Mouse (Mus musculus) adrenal gland (tissue): ENCODE data around the gene Tgm1.

Source experiments
- intact Hi-C: fragments of 180-260 bp; cut with DNase I; formaldehyde crosslinking; loops from one replicate; pipeline ENCODE4 v1.15.1; 2025

Gene Tgm1

DNA sequence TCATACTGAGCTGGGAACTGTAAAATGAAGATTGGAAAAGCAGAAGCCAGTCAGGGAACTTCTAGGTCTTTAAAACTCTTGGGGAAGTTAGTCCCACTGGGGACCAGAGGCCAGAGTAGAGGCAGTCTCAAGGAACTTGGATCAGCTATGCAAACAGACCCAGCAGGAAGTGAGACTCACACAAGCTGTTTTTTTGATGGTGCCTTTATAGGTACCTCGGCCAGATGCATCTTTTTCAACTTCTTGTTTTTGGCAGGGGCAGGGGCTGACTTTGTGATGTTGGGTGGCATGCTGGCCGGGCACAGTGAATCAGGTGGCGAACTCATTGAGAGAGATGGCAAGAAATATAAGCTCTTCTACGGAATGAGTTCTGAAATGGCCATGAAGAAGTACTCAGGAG is 36.1 kb downstream of the Tgm1 start:
- intact Hi-C loops = no loop called here

GRCm38 (mm10) chr14:55672741-55673060 is 41.0 kb downstream of the Tgm1 start:
- intact Hi-C loops = loop anchor here (5.0 kb wide), 1 partner anchor 35 kb away; the partner anchor contains the start of genes Gm49378 and Ipo4

DNA sequence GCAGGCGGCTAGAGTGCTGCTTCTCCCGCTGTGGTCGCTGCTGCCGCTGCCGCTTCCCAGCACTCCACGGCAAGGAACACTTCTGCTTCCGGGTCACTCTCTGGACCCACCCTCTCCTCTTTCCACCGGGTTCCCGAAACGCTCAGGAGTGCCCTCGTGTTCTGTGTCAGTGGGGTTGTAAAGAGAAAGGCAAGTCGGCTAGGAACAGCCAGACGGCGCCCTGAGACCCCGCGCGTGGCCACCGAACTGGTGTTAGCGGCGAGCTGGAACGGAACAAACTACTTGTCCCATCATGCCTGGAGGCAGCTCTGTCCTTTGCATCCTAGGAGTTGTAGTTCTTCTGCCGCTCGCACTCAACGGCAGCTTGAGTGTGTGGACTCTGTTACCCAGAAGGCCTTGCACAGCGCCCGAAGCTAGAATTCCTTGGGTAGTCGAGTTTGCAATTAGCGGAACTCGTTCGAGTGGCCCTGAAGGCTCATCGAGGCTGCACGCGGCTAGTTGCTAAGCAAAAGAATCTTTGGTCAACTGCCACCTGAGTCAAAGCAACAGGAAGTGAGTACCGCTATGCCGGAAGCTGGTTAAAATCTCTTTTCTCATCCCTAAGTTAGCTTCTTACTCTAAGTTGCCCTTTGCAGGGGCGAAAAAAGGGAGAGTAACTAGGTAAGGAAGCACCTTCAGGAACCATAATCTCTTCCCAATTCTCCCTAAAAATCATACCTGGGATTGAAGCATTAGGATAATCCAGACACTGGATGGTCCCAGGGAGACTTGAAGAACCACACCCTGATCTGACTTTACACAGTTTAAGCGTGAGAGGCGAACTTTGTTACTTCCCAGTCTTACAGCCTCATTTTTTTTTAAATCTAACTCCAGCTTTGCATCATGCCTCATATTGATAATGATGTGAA is 41.6 kb downstream of the Tgm1 start, which contains the start of the genes Gmpr2 and Nedd8:
Gene Gmpr2 (plus strand): TSS at position 109 of the 908 bp plus-strand sequence.
Gene Nedd8 (minus strand): TSS at position 292 of the 908 bp plus-strand sequence.
- intact Hi-C loops = loop anchor here (5.0 kb wide), 1 partner anchor 35 kb away; the partner anchor contains the start of genes Gm49378 and Ipo4

- intact Hi-C loops = loop anchor here (5.0 kb wide), 1 partner anchor 34 kb away; the partner anchor contains the start of genes Gm49378 and Ipo4
Observed at GRCm38 (mm10) chr14:55671486-55671832, 42.3 kb downstream of the Tgm1 start.

- intact Hi-C loops = no loop called here
Observed at GRCm38 (mm10) chr14:55660636-55661035, 53.1 kb downstream of the Tgm1 start.

- intact Hi-C loops = no loop called here
Observed at GRCm38 (mm10) chr14:55659960-55660573, 53.7 kb downstream of the Tgm1 start, which contains the start of gene Mdp1. Gene Mdp1 (minus strand): TSS chr14:55660508.

- intact Hi-C loops = no loop called here
Observed at GRCm38 (mm10) chr14:55658011-55658410, 55.7 kb downstream of the Tgm1 start.

GRCm38 (mm10) chr14:55656935-55657334 is 56.8 kb downstream of the Tgm1 start:
- intact Hi-C loops = no loop called here

DNA sequence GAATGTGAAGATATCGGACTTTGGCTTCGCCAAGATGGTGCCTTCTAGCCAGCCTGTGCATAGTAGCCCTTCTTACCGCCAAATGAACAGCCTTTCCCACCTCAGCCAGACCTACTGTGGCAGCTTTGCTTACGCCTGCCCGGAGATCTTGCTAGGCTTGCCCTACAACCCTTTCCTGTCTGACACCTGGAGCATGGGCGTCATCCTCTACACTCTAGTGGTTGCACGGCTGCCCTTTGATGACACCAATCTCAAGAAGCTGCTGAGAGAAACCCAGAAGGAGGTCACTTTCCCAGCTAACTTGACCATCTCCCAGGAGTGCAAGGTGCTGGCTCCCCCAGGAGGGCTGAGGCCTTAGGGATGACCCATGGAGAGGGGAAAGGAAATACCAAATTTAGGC is 62.2 kb downstream of the Tgm1 start:
- intact Hi-C loops = no loop called here
